Mouse (Mus musculus): ENCODE data around the gene Pcare. TPM values are rescaled to one million over a fixed set of nuclear protein-coding genes. Genes with fewer than 3 reads are reported as not detected.

Gene Pcare
- total RNA-seq, 2 experiments from 2014 or later, result 0.27 to 0.28 TPM

- intact Hi-C loops (cut with DNase I), result loop anchor here (2.0 to 5.0 kb wide), 2 partner anchors 39 to 52 kb away; no protein-coding TSS in a partner anchor
- DNase-seq (ENCODE audit: low spot score in 2 of 2), result peak; percentile 51 to 83
Observed at GRCm38 (mm10) chr17:71742935-71743334, 9.8 kb downstream of the Pcare start.

- intact Hi-C loops (cut with DNase I), result loop anchor here (2.0 to 5.0 kb wide), 2 partner anchors 40 to 51 kb away; no protein-coding TSS in a partner anchor
Observed at GRCm38 (mm10) chr17:71742156-71742555, 10.5 kb downstream of the Pcare start.

GRCm38 (mm10) chr17:71736442-71736841 lies 16.3 kb downstream of the Pcare start:
- DNase-seq (ENCODE audit: low spot score in 2 of 2), result no peak
- intact Hi-C loops (cut with DNase I), result no loop called here

More at GRCm38 (mm10) chr17:71742156-71742555, 10.5 kb downstream of the Pcare start:
- DNase-seq (ENCODE audit: low spot score in 2 of 2), result no peak

- intact Hi-C loops (cut with DNase I), result no loop called here
- no peak for DNase-seq (ENCODE audit: low spot score in 2 of 2)
Observed at GRCm38 (mm10) chr17:71730655-71731054, 22.0 kb downstream of the Pcare start.

- no peak for DNase-seq (ENCODE audit: low spot score in 2 of 2)
- intact Hi-C loops (cut with DNase I), result no loop called here
Observed at GRCm38 (mm10) chr17:71721019-71721418, 31.7 kb downstream of the Pcare start.

- no peak for DNase-seq (ENCODE audit: low spot score in 2 of 2)
- intact Hi-C loops (cut with DNase I), result no loop called here
Observed at GRCm38 (mm10) chr17:71720434-71720833, 32.3 kb downstream of the Pcare start.

- intact Hi-C loops (cut with DNase I), result no loop called here
- no peak for DNase-seq (ENCODE audit: low spot score in 2 of 2)
Observed at GRCm38 (mm10) chr17:71717881-71718625, 34.6 kb downstream of the Pcare start.

- peak; percentile 57 to 81 for DNase-seq (ENCODE audit: low spot score in 2 of 2)
- intact Hi-C loops (cut with DNase I), result no loop called here
Observed at GRCm38 (mm10) chr17:71715034-71715433, 37.7 kb downstream of the Pcare start.

- DNase-seq (ENCODE audit: low spot score in 2 of 2), result no peak
- intact Hi-C loops (cut with DNase I), result no loop called here
Observed at GRCm38 (mm10) chr17:71712279-71712678, 40.4 kb downstream of the Pcare start.

- intact Hi-C loops (cut with DNase I), result no loop called here
- DNase-seq (ENCODE audit: low spot score in 2 of 2), result no peak
Observed at GRCm38 (mm10) chr17:71707715-71708114, 45.0 kb downstream of the Pcare start.

GRCm38 (mm10) chr17:71705550-71706480 lies 46.9 kb downstream of the Pcare start:
- intact Hi-C loops (cut with DNase I), result no loop called here
- DNase-seq (ENCODE audit: low spot score in 2 of 2), result no peak

GRCm38 (mm10) chr17:71705113-71705512 lies 47.6 kb downstream of the Pcare start:
- no peak for DNase-seq (ENCODE audit: low spot score in 2 of 2)
- intact Hi-C loops (cut with DNase I), result no loop called here

- DNase-seq (ENCODE audit: low spot score in 2 of 2), result no peak
- intact Hi-C loops (cut with DNase I), result no loop called here
Observed at GRCm38 (mm10) chr17:71698619-71698956, 54.1 kb downstream of the Pcare start.

GRCm38 (mm10) chr17:71697896-71698618 lies 54.6 kb downstream of the Pcare start:
- intact Hi-C loops (cut with DNase I), result no loop called here
- peak in 1 of 2 experiments; percentile 42 for DNase-seq (ENCODE audit: low spot score in 2 of 2)

- intact Hi-C loops (cut with DNase I), result no loop called here
Observed at GRCm38 (mm10) chr17:71696396-71696795, 56.3 kb downstream of the Pcare start.

GRCm38 (mm10) chr17:71695716-71696315 lies 56.9 kb downstream of the Pcare start:
- DNase-seq (ENCODE audit: low spot score in 2 of 2), result no peak
- intact Hi-C loops (cut with DNase I), result no loop called here

More at GRCm38 (mm10) chr17:71696396-71696795, 56.3 kb downstream of the Pcare start:
- DNase-seq (ENCODE audit: low spot score in 2 of 2), result no peak

- DNase-seq (ENCODE audit: low spot score in 2 of 2), result peak in 1 of 2 experiments; percentile 56
- intact Hi-C loops (cut with DNase I), result no loop called here
Observed at GRCm38 (mm10) chr17:71695151-71695550, 57.5 kb downstream of the Pcare start.

- intact Hi-C loops (cut with DNase I), result loop anchor here (2.0 kb wide), 1 partner anchor 89 kb away; no protein-coding TSS in a partner anchor
- no peak for DNase-seq (ENCODE audit: low spot score in 2 of 2)
Observed at GRCm38 (mm10) chr17:71693780-71694179, 58.9 kb downstream of the Pcare start.
